Mouse (Mus musculus) 3T3-L1 (cell line): ENCODE measurements around the gene Rexo2.
A peak's percentile ranks its signal among the peaks of the same experiment; 100 is the strongest.
"Not testable (repeated sequence)": the region's sequence is repeated elsewhere in the genome, so short reads cannot be mapped to it uniquely, and the experiment has no call there.

Source experiments
- DNase-seq: peaks from one replicate; pipeline ENCODE4 v3.0.0-alpha.2; 2015; ENCODE audit warnings: low read depth, low spot score

Gene Rexo2

GRCm38 (mm10) chr9:48473131-48473530 lies 7.3 kb downstream of the Rexo2 start:
- no peak for DNase-seq

DNA sequence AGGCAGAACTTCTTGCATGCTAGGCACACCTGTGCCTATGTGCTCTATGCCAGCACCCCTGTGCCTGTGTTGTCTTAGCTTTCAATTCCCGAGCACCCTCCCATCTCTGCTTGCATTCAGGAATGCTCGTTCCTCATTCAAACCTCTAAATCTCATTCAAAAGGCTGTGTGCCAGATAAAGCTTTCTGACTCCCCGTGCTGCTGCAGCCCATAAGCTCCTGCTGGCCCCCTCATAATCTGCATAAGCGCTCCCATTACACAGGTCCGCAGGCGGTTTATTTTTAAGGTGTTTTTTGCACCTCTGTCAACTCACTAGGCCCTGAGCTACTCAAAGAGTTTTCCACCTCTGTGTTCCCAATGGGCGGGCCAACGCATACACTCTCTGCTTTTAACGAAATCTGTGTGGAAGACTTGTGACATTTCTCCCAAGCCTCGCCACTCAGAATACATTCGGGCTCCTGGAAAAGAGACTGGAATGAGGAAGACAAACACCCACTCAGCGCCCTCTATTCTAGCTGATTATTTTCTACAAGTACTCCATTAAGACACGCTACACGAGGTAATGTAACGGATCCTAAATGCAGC lies 7.9 kb downstream of the Rexo2 start:
- no peak for DNase-seq

- DNase-seq = not testable (repeated sequence)
These were observed 13.0 kb downstream of the Rexo2 start for GRCm38 (mm10) chr9:48467471-48467870.

- peak; percentile 76 for DNase-seq
These were observed 13.6 kb downstream of the Rexo2 start for GRCm38 (mm10) chr9:48466804-48467203.

DNA sequence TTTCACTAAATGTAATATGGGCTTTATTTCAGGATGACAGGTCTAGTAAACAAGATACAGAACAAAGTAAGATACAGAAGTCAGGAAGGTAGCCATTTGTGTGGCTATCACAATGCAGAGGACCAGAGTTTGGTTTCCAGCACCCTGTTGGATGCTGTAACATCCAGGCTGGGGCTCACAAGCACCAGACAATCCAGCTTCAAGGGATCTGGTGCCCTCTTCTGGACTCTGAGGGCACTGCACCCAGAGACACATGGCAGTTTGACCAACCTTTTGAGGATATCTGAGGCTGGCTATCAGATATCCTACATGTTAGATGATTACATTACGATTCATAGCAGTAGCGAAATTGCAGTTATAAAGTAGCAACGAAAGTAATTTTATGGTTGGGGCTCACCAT lies 14.8 kb downstream of the Rexo2 start:
- DNase-seq = peak; percentile 26

GRCm38 (mm10) chr9:48461545-48461944 lies 18.9 kb downstream of the Rexo2 start:
- DNase-seq = no peak

- no peak for DNase-seq
These were observed 19.7 kb downstream of the Rexo2 start for GRCm38 (mm10) chr9:48460720-48461119.

GRCm38 (mm10) chr9:48459391-48459790 lies 21.0 kb downstream of the Rexo2 start:
- no peak for DNase-seq

DNA sequence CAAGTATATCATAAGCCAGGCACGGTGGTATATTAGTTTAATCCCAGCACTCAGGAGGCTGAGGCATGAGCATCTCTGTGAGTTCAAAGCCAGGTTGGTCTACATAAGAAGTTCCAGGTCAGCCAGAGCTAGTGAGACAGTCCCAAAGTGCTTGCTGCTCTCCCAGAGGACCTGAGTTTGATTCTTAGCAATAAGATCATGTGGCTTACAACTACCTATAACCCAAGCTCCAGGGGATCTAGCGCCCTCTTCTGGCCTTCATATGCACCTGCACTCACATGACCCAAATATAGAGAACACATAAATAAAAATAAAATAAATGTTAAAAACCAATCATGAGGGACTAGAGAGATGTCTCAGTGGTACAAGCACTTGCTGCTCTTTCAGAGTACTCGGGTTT lies 21.5 kb downstream of the Rexo2 start:
- DNase-seq = no peak

GRCm38 (mm10) chr9:48455961-48456360 lies 24.5 kb downstream of the Rexo2 start:
- DNase-seq = peak; percentile 14

- no peak for DNase-seq
These were observed 30.4 kb downstream of the Rexo2 start for GRCm38 (mm10) chr9:48450066-48450465.

DNA sequence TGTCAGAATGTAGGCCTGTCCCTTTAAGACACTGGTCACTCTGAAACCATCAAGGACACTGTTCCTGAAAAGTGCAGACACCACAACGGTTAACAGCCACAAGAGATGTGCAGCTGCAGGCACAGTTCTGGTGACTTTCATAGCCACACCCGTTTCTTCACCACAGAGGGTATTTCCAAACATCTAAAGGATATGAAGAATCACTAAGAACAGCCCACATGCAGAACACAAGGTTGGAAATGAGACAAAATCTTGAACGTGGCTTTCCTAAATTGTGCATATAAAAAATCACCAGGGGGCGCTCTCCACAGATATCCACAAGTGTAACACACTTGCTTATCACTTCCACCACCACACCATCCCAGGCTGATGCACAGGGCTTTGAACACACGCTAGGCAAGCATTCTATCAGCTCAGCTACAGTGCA lies 32.6 kb downstream of the Rexo2 start:
- DNase-seq = peak; percentile 68

- DNase-seq = no peak
These were observed 35.6 kb downstream of the Rexo2 start for GRCm38 (mm10) chr9:48444821-48445220.

- DNase-seq = peak; percentile 54
These were observed 36.5 kb downstream of the Rexo2 start for GRCm38 (mm10) chr9:48443873-48444272.

DNA sequence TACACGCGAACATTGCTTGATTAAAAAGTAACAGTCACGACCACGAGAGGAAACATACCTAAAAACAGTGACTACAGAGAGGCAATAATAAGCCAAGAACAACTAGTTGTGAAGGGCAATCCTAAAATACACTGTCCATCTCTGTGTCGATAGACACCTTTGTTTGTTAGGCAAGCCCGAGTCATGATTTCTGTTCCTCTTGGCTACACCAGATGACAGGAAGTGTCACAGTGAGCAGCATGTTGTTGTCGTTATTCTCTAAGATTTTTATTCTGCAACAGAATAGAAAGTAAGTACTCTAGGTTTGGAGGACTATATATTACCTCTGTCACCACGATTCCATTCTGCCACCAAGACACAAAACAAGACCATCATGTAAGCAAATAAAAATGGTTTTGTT lies 48.0 kb downstream of the Rexo2 start:
- peak; percentile 9 for DNase-seq

- no peak for DNase-seq
These were observed 53.2 kb downstream of the Rexo2 start for GRCm38 (mm10) chr9:48427176-48427575.

- DNase-seq = peak; percentile 50
These were observed 57.2 kb downstream of the Rexo2 start for GRCm38 (mm10) chr9:48423256-48423655.

GRCm38 (mm10) chr9:48422382-48422781 lies 58.0 kb downstream of the Rexo2 start:
- no peak for DNase-seq

DNA sequence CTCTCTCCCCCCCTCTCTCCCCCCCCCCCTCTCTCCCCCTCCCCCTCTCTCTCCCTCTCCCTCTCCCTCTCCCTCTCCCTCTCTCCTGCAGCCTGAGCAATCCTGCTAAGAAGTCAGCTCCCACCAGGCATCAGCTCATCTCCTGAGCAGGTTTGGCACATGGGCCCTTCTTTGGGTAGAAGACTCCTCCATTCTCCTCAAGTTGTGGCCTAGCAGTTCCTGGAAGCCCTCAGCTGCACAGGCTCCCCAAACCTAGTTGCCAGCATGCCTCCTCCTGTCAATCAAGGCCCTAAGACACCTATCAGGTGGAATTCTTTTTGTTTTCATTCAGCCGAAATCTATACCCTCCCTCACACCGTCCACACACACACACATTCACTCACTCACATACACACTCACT lies 58.9 kb downstream of the Rexo2 start:
- no peak for DNase-seq

DNA sequence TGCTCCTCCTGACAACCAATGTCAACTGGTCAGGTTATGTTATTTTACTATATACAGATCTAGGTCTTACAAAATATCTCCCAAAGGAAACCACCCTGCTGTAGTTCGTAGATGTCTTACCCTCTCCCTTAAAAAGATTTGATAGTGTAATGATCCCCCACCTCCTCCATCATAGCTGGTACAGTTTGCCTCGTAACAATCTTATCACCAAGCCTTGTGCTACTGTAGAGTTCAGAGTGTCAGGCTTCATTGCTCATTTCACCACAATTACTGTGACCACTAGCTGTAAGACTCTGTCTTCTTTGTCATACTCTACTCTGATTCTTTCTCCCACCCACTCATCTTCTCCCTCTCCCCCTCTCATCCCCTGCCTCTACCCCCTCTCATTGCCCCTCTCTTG lies 59.4 kb downstream of the Rexo2 start:
- DNase-seq = no peak

- DNase-seq = no peak
These were observed 60.0 kb downstream of the Rexo2 start for GRCm38 (mm10) chr9:48420437-48420836.

DNA sequence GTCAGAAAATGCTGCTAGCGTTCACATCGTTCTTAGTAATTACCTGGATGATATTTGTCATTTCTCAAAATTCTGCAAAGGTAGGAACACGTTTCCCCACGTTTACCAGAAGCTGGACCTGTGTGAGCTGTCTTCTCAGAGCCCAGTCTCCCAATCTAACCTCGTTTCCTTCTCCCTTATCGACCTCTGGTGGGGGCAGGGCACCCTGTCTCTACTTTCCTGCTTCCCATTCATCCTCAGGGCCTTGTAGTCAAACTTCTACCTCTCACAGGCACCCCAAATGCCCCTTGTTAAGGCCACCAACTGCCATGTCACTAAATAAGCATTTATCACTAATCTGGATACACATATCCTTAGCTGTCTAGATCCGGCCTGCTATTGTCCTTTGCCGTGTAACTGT lies 61.6 kb downstream of the Rexo2 start:
- DNase-seq = no peak
